Mouse (Mus musculus): ENCODE measurements around the gene Ncor2. TPM values are rescaled to one million over a fixed set of nuclear protein-coding genes. Genes with fewer than 3 reads are reported as not detected.

The Ncor2 gene
- total RNA-seq, 1 experiment = 19.9 TPM

DNA sequence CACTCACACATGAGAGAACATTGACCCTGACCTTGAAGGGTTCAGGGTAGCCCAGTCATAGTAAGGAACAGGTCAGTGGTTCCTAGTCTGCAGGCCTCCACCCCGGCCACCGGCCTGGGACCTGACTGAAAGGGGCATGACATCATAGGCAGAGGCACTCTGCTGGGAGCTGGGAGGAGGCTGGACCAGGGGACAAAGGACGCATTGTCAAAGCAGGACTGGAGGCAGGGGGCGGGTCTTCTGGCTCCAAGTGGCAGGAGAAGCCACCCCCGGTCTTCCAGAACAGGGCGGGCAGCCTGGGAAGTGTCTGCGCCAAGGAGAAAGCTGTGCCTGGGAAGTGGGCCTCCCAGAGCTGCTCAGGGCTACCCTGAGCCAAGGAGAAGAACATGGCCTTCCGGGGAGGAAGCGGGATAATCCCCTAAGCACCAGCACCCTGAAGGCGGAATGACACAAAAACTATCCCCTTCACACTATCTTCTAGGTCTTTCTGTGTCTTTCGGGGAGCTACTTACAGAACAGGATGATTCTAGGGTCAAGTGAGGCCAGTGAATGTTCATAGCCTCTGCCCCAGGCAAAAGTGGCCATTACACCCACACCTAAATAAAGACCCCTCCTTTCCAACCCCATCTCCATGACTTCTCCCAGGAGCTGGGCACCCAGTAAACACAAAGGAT is 44.1 kb downstream of the Ncor2 start:
- peaks cover 5 to 30% of the 10 kb centered on the region in 2 experiments; a peak in 2 of 4 replicates for H3K4me1 ChIP-seq (ENCODE audit: control insufficient read depth in 2 of 2, insufficient read depth in 2 of 2, low read length in 2 of 2, poor library complexity in 1 of 2)
- no peaks in the 10 kb centered on the region for H3K36me3 ChIP-seq (ENCODE audit: control insufficient read depth, insufficient read depth, low read length, poor library complexity, severe bottlenecking)
- TF ChIP-seq ZC3H11A (IDR thresholded peaks at IDR 0.05; ENCODE audit: borderline replicate concordance, low read depth, low read length) (no peak), HCFC1 (IDR thresholded peaks at IDR 0.05; ENCODE audit: borderline replicate concordance, insufficient read depth, low read length) (no peak), ZNF384 (IDR thresholded peaks at IDR 0.05; ENCODE audit: low read depth, low read length) (no peak), CHD2 (IDR thresholded peaks at IDR 0.05; ENCODE audit: low read depth, low read length) (no peak), MAFK (IDR thresholded peaks at IDR 0.05; ENCODE audit: insufficient read depth, low read depth, low read length) (no peak)
- in situ Hi-C loops (cut with MboI; ENCODE audit: low sequenced_read_pairs in 2 of 2, unreplicated experiment in 2 of 2) = no loop called here
- H3K9me3 ChIP-seq (ENCODE audit: control insufficient read depth, insufficient read depth, low read depth, low read length) = no peaks in the 10 kb centered on the region
- H3K27ac ChIP-seq (ENCODE audit: insufficient read depth, low read depth, low read length, poor library complexity, severe bottlenecking) = no peak overlapping the region
- H3K4me3 ChIP-seq (ENCODE audit: insufficient read depth in 1 of 2, low read depth in 1 of 2, low read length in 2 of 2, poor library complexity in 1 of 2, severe bottlenecking in 1 of 2) = no peak overlapping the region
- no peak for DNase-seq (ENCODE audit: low read depth, low spot score)
- H3K9ac ChIP-seq (ENCODE audit: insufficient read depth, low read depth, low read length, poor library complexity, severe bottlenecking) = no peak overlapping the region

- no peak overlapping the region for H3K4me3 ChIP-seq (ENCODE audit: insufficient read depth in 1 of 2, low read depth in 1 of 2, low read length in 2 of 2, poor library complexity in 1 of 2, severe bottlenecking in 1 of 2)
- TF ChIP-seq ZC3H11A (IDR thresholded peaks at IDR 0.05; ENCODE audit: borderline replicate concordance, low read depth, low read length) = no peak
- no peak for TF ChIP-seq MAFK (IDR thresholded peaks at IDR 0.05; ENCODE audit: insufficient read depth, low read depth, low read length)
- TF ChIP-seq HCFC1 (IDR thresholded peaks at IDR 0.05; ENCODE audit: borderline replicate concordance, insufficient read depth, low read length) = no peak
- no peak for TF ChIP-seq ZNF384 (IDR thresholded peaks at IDR 0.05; ENCODE audit: low read depth, low read length)
- TF ChIP-seq CHD2 (IDR thresholded peaks at IDR 0.05; ENCODE audit: low read depth, low read length) = no peak
- H3K4me1 ChIP-seq (ENCODE audit: control insufficient read depth in 2 of 2, insufficient read depth in 2 of 2, low read length in 2 of 2, poor library complexity in 1 of 2) = peaks cover 5 to 30% of the 10 kb centered on the region in 2 experiments; a peak in 2 of 4 replicates
- no peaks in the 10 kb centered on the region for H3K9me3 ChIP-seq (ENCODE audit: control insufficient read depth, insufficient read depth, low read depth, low read length)
- no peak overlapping the region for H3K27ac ChIP-seq (ENCODE audit: insufficient read depth, low read depth, low read length, poor library complexity, severe bottlenecking)
- H3K36me3 ChIP-seq (ENCODE audit: control insufficient read depth, insufficient read depth, low read length, poor library complexity, severe bottlenecking) = no peaks in the 10 kb centered on the region
- no peak overlapping the region for H3K9ac ChIP-seq (ENCODE audit: insufficient read depth, low read depth, low read length, poor library complexity, severe bottlenecking)
- DNase-seq (ENCODE audit: low read depth, low spot score) = no peak
- in situ Hi-C loops (cut with MboI; ENCODE audit: low sequenced_read_pairs in 2 of 2, unreplicated experiment in 2 of 2) = no loop called here
Measured at GRCm38 (mm10) chr5:125134391-125134790, 44.6 kb downstream of the Ncor2 start.

GRCm38 (mm10) chr5:125133651-125134050 is 45.4 kb downstream of the Ncor2 start:
- Histone ChIP-seq H3K4me1 (ENCODE audit: control insufficient read depth in 2 of 2, insufficient read depth in 2 of 2, low read length in 2 of 2, poor library complexity in 1 of 2) (peaks cover 5 to 31% of the 10 kb centered on the region in 2 experiments; a peak in 2 of 4 replicates), H3K36me3 (ENCODE audit: control insufficient read depth, insufficient read depth, low read length, poor library complexity, severe bottlenecking) (no peaks in the 10 kb centered on the region), H3K4me3 (ENCODE audit: insufficient read depth in 1 of 2, low read depth in 1 of 2, low read length in 2 of 2, poor library complexity in 1 of 2, severe bottlenecking in 1 of 2) (no peak overlapping the region), H3K27ac (ENCODE audit: insufficient read depth, low read depth, low read length, poor library complexity, severe bottlenecking) (no peak overlapping the region), H3K9me3 (ENCODE audit: control insufficient read depth, insufficient read depth, low read depth, low read length) (no peaks in the 10 kb centered on the region), H3K9ac (ENCODE audit: insufficient read depth, low read depth, low read length, poor library complexity, severe bottlenecking) (no peak overlapping the region)
- DNase-seq (ENCODE audit: low read depth, low spot score) = no peak
- in situ Hi-C loops (cut with MboI; ENCODE audit: low sequenced_read_pairs in 2 of 2, unreplicated experiment in 2 of 2) = no loop called here
- no peak for TF ChIP-seq HCFC1 (IDR thresholded peaks at IDR 0.05; ENCODE audit: borderline replicate concordance, insufficient read depth, low read length)
- no peak for TF ChIP-seq ZC3H11A (IDR thresholded peaks at IDR 0.05; ENCODE audit: borderline replicate concordance, low read depth, low read length)
- no peak for TF ChIP-seq CHD2 (IDR thresholded peaks at IDR 0.05; ENCODE audit: low read depth, low read length)
- no peak for TF ChIP-seq ZNF384 (IDR thresholded peaks at IDR 0.05; ENCODE audit: low read depth, low read length)
- TF ChIP-seq MAFK (IDR thresholded peaks at IDR 0.05; ENCODE audit: insufficient read depth, low read depth, low read length) = no peak

- no peak overlapping the region for H3K4me3 ChIP-seq (ENCODE audit: insufficient read depth in 1 of 2, low read depth in 1 of 2, low read length in 2 of 2, poor library complexity in 1 of 2, severe bottlenecking in 1 of 2)
- H3K9me3 ChIP-seq (ENCODE audit: control insufficient read depth, insufficient read depth, low read depth, low read length) = no peaks in the 10 kb centered on the region
- H3K27ac ChIP-seq (ENCODE audit: insufficient read depth, low read depth, low read length, poor library complexity, severe bottlenecking) = no peak overlapping the region
- peaks cover 5 to 29% of the 10 kb centered on the region in 2 experiments; a peak in 2 of 4 replicates for H3K4me1 ChIP-seq (ENCODE audit: control insufficient read depth in 2 of 2, insufficient read depth in 2 of 2, low read length in 2 of 2, poor library complexity in 1 of 2)
- no peaks in the 10 kb centered on the region for H3K36me3 ChIP-seq (ENCODE audit: control insufficient read depth, insufficient read depth, low read length, poor library complexity, severe bottlenecking)
- in situ Hi-C loops (cut with MboI; ENCODE audit: low sequenced_read_pairs in 2 of 2, unreplicated experiment in 2 of 2) = no loop called here
- no peak overlapping the region for H3K9ac ChIP-seq (ENCODE audit: insufficient read depth, low read depth, low read length, poor library complexity, severe bottlenecking)
- TF ChIP-seq HCFC1 (IDR thresholded peaks at IDR 0.05; ENCODE audit: borderline replicate concordance, insufficient read depth, low read length) (no peak), ZC3H11A (IDR thresholded peaks at IDR 0.05; ENCODE audit: borderline replicate concordance, low read depth, low read length) (no peak), CHD2 (IDR thresholded peaks at IDR 0.05; ENCODE audit: low read depth, low read length) (no peak), ZNF384 (IDR thresholded peaks at IDR 0.05; ENCODE audit: low read depth, low read length) (no peak), MAFK (IDR thresholded peaks at IDR 0.05; ENCODE audit: insufficient read depth, low read depth, low read length) (no peak)
- no peak for DNase-seq (ENCODE audit: low read depth, low spot score)
Measured at GRCm38 (mm10) chr5:125132566-125133260, 46.3 kb downstream of the Ncor2 start.
